Mouse (Mus musculus) liver (tissue): Measurements from ENCODE around the gene Btbd35f14.
"Not testable (repeated sequence)": the region's sequence is repeated elsewhere in the genome, so short reads cannot be mapped to it uniquely, and the experiment has no call there.

Source experiments
- DNase-seq: peaks from one replicate; pipeline ENCODE4 v3.0.0-alpha.2; 2020; ENCODE audit warnings: mixed read lengths

The Btbd35f14 gene

DNA sequence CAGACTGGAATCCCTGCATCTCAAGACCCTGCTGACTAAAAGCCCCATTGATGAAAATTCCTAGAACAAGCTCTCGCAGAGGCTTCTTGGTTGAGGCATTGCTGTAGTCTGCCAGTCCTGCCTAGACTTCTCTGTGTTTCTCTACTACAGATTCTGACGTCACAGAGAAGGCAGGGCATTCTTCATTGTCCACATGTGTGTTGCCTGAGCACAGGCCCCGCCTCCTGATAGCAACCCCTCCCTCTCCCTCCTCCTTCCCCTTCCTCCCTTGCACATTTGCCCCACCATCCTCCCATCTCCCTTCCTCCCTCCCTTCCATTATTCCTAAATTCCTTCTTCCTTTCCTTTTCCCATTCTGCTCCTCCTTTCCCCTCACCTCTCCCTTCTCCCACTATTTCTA, at the start of gene Btbd35f14:
Gene Btbd35f14 (minus strand): TSS at position 101 of the 400 bp plus-strand sequence.
- DNase-seq = not testable (repeated sequence)

DNA sequence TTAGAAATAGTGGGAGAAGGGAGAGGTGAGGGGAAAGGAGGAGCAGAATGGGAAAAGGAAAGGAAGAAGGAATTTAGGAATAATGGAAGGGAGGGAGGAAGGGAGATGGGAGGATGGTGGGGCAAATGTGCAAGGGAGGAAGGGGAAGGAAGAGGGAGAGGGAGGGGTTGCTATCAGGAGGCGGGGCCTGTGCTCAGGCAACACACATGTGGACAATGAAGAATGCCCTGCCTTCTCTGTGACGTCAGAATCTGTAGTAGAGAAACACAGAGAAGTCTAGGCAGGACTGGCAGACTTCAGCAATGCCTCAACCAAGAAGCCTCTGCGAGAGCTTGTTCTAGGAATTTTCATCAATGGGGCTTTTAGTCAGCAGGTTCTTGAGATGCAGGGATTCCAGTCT, 45.3 kb downstream of the Btbd35f14 start, which contains the start of gene Btbd35f13:
Gene Btbd35f13 (plus strand): TSS at position 301 of the 400 bp plus-strand sequence.
- DNase-seq = not testable (repeated sequence)
